Mouse (Mus musculus) C2C12 (cell line): ENCODE results near the gene Gper1. TPM values are rescaled to one million over a fixed set of nuclear protein-coding genes. Genes with fewer than 3 reads are reported as not detected.
"Not testable (repeated sequence)": the region's sequence is repeated elsewhere in the genome, so short reads cannot be mapped to it uniquely, and the experiment has no call there.

Source experiments
- H3K27me3 ChIP-seq: one replicate; pipeline ENCODE4 v1.6.1; 2011; ENCODE audit not compliant: control insufficient read depth, insufficient read depth, insufficient read length
- H3K36me3 ChIP-seq: one replicate; pipeline ENCODE4 v1.6.1; 2011; ENCODE audit not compliant: control insufficient read depth, insufficient read depth
- H3K4me3 ChIP-seq: one replicate; pipeline ENCODE4 v1.5.1; 2011; ENCODE audit warnings: mild to moderate bottlenecking, control low read depth; ENCODE audit not compliant: poor library complexity, insufficient read depth, severe bottlenecking
- H3K79me2 ChIP-seq: one replicate; pipeline ENCODE4 v1.6.1; 2011; ENCODE audit not compliant: control insufficient read depth, insufficient read depth
- H3K79me3 ChIP-seq: one replicate; pipeline ENCODE4 v1.6.1; 2011; ENCODE audit warnings: low read depth, control low read depth
- H3ac ChIP-seq: one replicate; pipeline ENCODE3; 2011; ENCODE audit warnings: low read depth; ENCODE audit not compliant: control insufficient read depth, insufficient read length
- CEBPB ChIP-seq: IDR thresholded peaks from one replicate; pipeline ENCODE4 v1.6.1; 2011; ENCODE audit warnings: low read depth, mild to moderate bottlenecking, control low read depth, moderate library complexity
- CTCF ChIP-seq: IDR thresholded peaks from one replicate; pipeline ENCODE4 v1.5.1; 2011; ENCODE audit not compliant: control insufficient read depth, insufficient read depth, insufficient read length
- FOSL1 ChIP-seq: IDR thresholded peaks from one replicate; pipeline ENCODE4 v1.8.0; 2011; ENCODE audit warnings: mild to moderate bottlenecking, low read length; ENCODE audit not compliant: poor library complexity, insufficient read depth, severe bottlenecking
- MAX ChIP-seq: IDR thresholded peaks from one replicate; pipeline ENCODE4 v1.6.1; 2011; ENCODE audit warnings: mild to moderate bottlenecking, control low read depth
- MYOD1 ChIP-seq: IDR thresholded peaks from one replicate; pipeline ENCODE4 v1.6.1; 2011; ENCODE audit warnings: low read depth; ENCODE audit not compliant: control insufficient read depth, insufficient read length
- MYOG ChIP-seq: IDR thresholded peaks from one replicate; pipeline ENCODE4 v1.6.1; 2011; ENCODE audit not compliant: control insufficient read depth, insufficient read length; ENCODE audit errors: extremely low read depth
- USF1 ChIP-seq: IDR thresholded peaks from one replicate; pipeline ENCODE4 v1.6.1; 2011; ENCODE audit warnings: low read depth, mild to moderate bottlenecking, control low read depth, moderate library complexity
- polyA plus RNA-seq: library from polyadenylated mRNA; unstranded; fragments of >200 nt; fragmentation: generic; extraction: Trizol; gene quantifications from one replicate; pipeline ENCODE4 v1.2.1, GENCODE M21; 2012; ENCODE audit warnings: missing spikeins

Gper1 gene
- polyA plus RNA-seq, 1 experiment: 18.8 TPM

- H3ac ChIP-seq: no peak overlapping the region
- H3K79me3 ChIP-seq: no peaks in the 10 kb centered on the region
- H3K79me2 ChIP-seq: no peaks in the 10 kb centered on the region
- no peaks in the 10 kb centered on the region for H3K36me3 ChIP-seq
- no peak overlapping the region for H3K4me3 ChIP-seq
- TF ChIP-seq CEBPB: no peak
- TF ChIP-seq MYOG: no peak
- no peak for TF ChIP-seq MYOD1
- TF ChIP-seq MAX: no peak
- TF ChIP-seq CTCF: no peak
- no peak for TF ChIP-seq FOSL1
- no peak for TF ChIP-seq USF1
- H3K27me3 ChIP-seq: no peaks in the 10 kb centered on the region
These were observed 34.0 kb upstream of the Gper1 start for GRCm38 (mm10) chr5:139388694-139389675.

GRCm38 (mm10) chr5:139389676-139390061 lies 33.3 kb upstream of the Gper1 start:
- H3ac ChIP-seq: no peak overlapping the region
- H3K79me3 ChIP-seq: no peaks in the 10 kb centered on the region
- TF ChIP-seq MYOG (no peak), CTCF (no peak), USF1 (no peak), MYOD1 (no peak)
- H3K79me2 ChIP-seq: no peaks in the 10 kb centered on the region
- no peak overlapping the region for H3K4me3 ChIP-seq
- H3K36me3 ChIP-seq: no peaks in the 10 kb centered on the region
- no peaks in the 10 kb centered on the region for H3K27me3 ChIP-seq

GRCm38 (mm10) chr5:139390324-139391119 lies 32.4 kb upstream of the Gper1 start:
- H3K79me2 ChIP-seq, H3K27me3 ChIP-seq, H3K36me3 ChIP-seq, H3K79me3 ChIP-seq, H3K4me3 ChIP-seq, H3ac ChIP-seq: not testable (repeated sequence)

GRCm38 (mm10) chr5:139391309-139391990 lies 31.5 kb upstream of the Gper1 start:
- Histone ChIP-seq H3K79me3 (no peaks in the 10 kb centered on the region), H3K36me3 (no peaks in the 10 kb centered on the region), H3K79me2 (no peaks in the 10 kb centered on the region), H3ac (no peak overlapping the region), H3K4me3 (no peak overlapping the region), H3K27me3 (no peaks in the 10 kb centered on the region)
- TF ChIP-seq MAX (no peak), CEBPB (no peak), MYOD1 (no peak), USF1 (no peak), CTCF (no peak), MYOG (no peak), FOSL1 (no peak)

GRCm38 (mm10) chr5:139392219-139393196 lies 30.4 kb upstream of the Gper1 start:
- TF ChIP-seq CEBPB: no peak
- no peak for TF ChIP-seq USF1
- TF ChIP-seq MAX: no peak
- TF ChIP-seq MYOG: no peak
- TF ChIP-seq CTCF: no peak
- TF ChIP-seq FOSL1: no peak
- TF ChIP-seq MYOD1: no peak
- Histone ChIP-seq H3K36me3 (no peaks in the 10 kb centered on the region), H3K27me3 (no peaks in the 10 kb centered on the region), H3K79me3 (no peaks in the 10 kb centered on the region), H3K79me2 (no peaks in the 10 kb centered on the region), H3K4me3 (no peak overlapping the region), H3ac (no peak overlapping the region)
